Mouse (Mus musculus): ENCODE results near the gene Gabpa.

DNA sequence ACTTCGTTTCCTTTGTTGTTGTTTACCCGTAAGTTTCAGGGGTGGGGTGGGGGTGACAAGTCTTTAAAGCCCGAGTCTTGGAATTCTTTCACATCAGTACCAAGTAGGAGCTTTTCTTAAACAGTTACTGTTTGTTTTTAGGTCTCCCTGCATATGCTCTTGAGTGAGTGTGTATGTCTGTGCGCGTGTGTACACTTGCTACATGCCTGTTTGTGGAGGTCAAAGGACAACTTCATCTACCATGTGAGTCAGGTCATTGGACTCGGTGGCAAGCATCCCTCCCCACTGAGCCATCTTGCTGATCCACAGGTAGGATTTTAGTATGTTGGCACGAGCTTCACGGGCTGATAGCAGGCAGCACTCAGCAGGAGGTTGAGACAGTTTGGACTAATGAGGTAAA is 39.1 kb downstream of the Gabpa start:
- TF ChIP-seq CTCF (IDR thresholded peaks at IDR 0.05; ENCODE audit: extremely low read depth, insufficient read depth, low read length), result no peak
- no peak for TF ChIP-seq POLR2A (IDR thresholded peaks at IDR 0.05; ENCODE audit: extremely low read depth, insufficient read depth, low read length)
